ENCODE assay signal across 8 mouse cellular contexts in the genomic region with DNA sequence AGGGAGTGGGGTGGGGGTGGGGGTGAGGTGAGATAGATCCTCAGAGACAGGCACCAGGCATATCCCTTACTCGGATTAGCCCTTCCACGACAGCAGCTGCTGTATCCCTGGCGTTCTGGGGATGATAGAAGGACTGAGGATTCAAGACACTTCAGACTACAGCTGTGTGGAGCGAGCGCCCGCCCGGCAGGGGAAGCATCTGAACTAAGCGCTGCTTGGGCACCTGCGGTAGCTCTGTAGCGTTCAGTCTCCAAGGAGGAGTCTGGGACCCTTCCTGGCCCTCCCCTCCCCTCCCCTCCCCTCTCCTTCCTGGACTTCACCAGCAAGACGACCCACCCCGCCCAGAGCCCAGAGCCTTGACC. TPM values are rescaled to one million over a fixed set of nuclear protein-coding genes. Genes with fewer than 3 reads are reported as not detected.
DNase-seq lines count a peak whose midpoint lies in the region; ATAC-seq and TF ChIP-seq lines count a peak whose summit lies in the region.

No protein-coding gene starts in this region.

- H3K27ac ChIP-seq in left cerebral cortex, adult 2 months: peak overlapping the region; percentile 83
- H3K27ac ChIP-seq in cortical plate, adult 2 months (ENCODE audit: insufficient read depth, low read length): 0 out of 2 replicates have a peak overlapping the region, but pooled peaks have one; percentile 55
- H3K27ac ChIP-seq in hindbrain, embryonic 15.5 days (replicated peaks): no peak overlapping the region
- peak overlapping the region; percentile 32; the same call in 1 of the 2 replicates for H3K27ac ChIP-seq in midbrain, postnatal 0 days (ENCODE audit: low read depth, low read length)

- intact Hi-C loops in left cerebral cortex, adult 2 months (cut with DNase I): no loop called here
- intact Hi-C loops in left cerebral cortex, postnatal 4 days (cut with DNase I): no loop called here

- no peaks in the 10 kb centered on the region for H3K27me3 ChIP-seq in hindbrain, embryonic 15.5 days
- no peaks in the 10 kb centered on the region for H3K27me3 ChIP-seq in midbrain, postnatal 0 days (ENCODE audit: insufficient read depth, low read length)

- no peak for TF ChIP-seq POLR2A in cortical plate, adult 2 months (IDR thresholded peaks at IDR 0.05; ENCODE audit: extremely low read depth, insufficient read depth, low read length)

- WGBS in hindbrain, embryonic 15.5 days: 0% methylated on average over 12 of the region's 12 CpGs
- WGBS in midbrain, postnatal 0 days: under 1% methylated on average over 12 of the region's 12 CpGs

- ATAC-seq in hindbrain, embryonic 15.5 days (ENCODE audit: low FRiP score, low read depth): peak; percentile 37; the same call in 1 of the 2 replicates
- ATAC-seq in midbrain, postnatal 0 days (ENCODE audit: low FRiP score): peak; percentile 50; the same call in 1 of the 2 replicates

- H3K4me3 ChIP-seq in left cerebral cortex, adult 2 months: peak overlapping the region; percentile 52
- peak overlapping the region; percentile 26; the same call in 1 of the 2 replicates for H3K4me3 ChIP-seq in cortical plate, adult 2 months (ENCODE audit: insufficient read depth, low read length)
- H3K4me3 ChIP-seq in hindbrain, embryonic 15.5 days: peak overlapping the region; percentile 44
- H3K4me3 ChIP-seq in midbrain, postnatal 0 days (ENCODE audit: low read depth, low read length): peak overlapping the region; percentile 54

- DNase-seq in left cerebral cortex, adult 2 months (ENCODE audit: extremely low spot score in 1 of 2, low spot score in 2 of 2): no peak
- DNase-seq in left cerebral cortex, postnatal 4 days: no peak
- DNase-seq in midbrain, postnatal 0 days (ENCODE audit: low spot score): no peak
- no peak for DNase-seq in gastrocnemius, postnatal 10 days
- no peak for DNase-seq in left cerebral cortex, adult 11 months (ENCODE audit: low spot score)
- no peak for DNase-seq in layer of hippocampus, adult 9-11 months

- peaks cover 13% of the 10 kb centered on the region for H3K4me1 ChIP-seq in cortical plate, adult 2 months (ENCODE audit: control insufficient read depth, insufficient read depth, low read length)
- H3K4me1 ChIP-seq in hindbrain, embryonic 15.5 days (replicated peaks): peaks cover 29% of the 10 kb centered on the region
- peaks cover 9% of the 10 kb centered on the region; the same call in 1 of the 2 replicates for H3K4me1 ChIP-seq in midbrain, postnatal 0 days (ENCODE audit: insufficient read depth, low read length)

- no peak for TF ChIP-seq CTCF in left cerebral cortex, adult 2 months (IDR thresholded peaks at IDR 0.05)
- no peak for TF ChIP-seq CTCF in cortical plate, adult 2 months (IDR thresholded peaks at IDR 0.05; ENCODE audit: extremely low read depth, insufficient read depth, low read length)
- no peak for TF ChIP-seq CTCF in midbrain, postnatal 0 days (IDR thresholded peaks at IDR 0.05)

- H3K4me2 ChIP-seq in hindbrain, embryonic 15.5 days: peak overlapping the region; percentile 93
- H3K4me2 ChIP-seq in midbrain, postnatal 0 days (ENCODE audit: low read depth, low read length, poor library complexity, severe bottlenecking): peak overlapping the region; percentile 95

- peak overlapping the region; percentile 42 for H3K9ac ChIP-seq in hindbrain, embryonic 15.5 days
- H3K9ac ChIP-seq in midbrain, postnatal 0 days (replicated peaks; ENCODE audit: low read length, poor library complexity, severe bottlenecking): peak overlapping the region; percentile 80

- H3K9me3 ChIP-seq in hindbrain, embryonic 15.5 days: no peaks in the 10 kb centered on the region
- no peaks in the 10 kb centered on the region for H3K9me3 ChIP-seq in midbrain, postnatal 0 days (ENCODE audit: low read length)

- H3K36me3 ChIP-seq in hindbrain, embryonic 15.5 days: no peaks in the 10 kb centered on the region
- H3K36me3 ChIP-seq in midbrain, postnatal 0 days (ENCODE audit: insufficient read depth, low read length): no peaks in the 10 kb centered on the region

RNA-seq across cellular contexts. Expression of gene Rasgef1a, which starts 54.6 kb away (rescaled TPM):
- total RNA-seq in left cerebral cortex, adult 2 months (2021): 100 to 1,000 TPM; 208 to 213 TPM
- 10 to 100 TPM; 31.7 to 35.2 TPM for total RNA-seq in left cerebral cortex, postnatal 4 days (2021)
- polyA plus RNA-seq in cortical plate, adult 2 months (2012; rRNA removed): 160 and 164 TPM in 2 replicates
- polyA plus RNA-seq in hindbrain, embryonic 15.5 days (2015; fragmentation: Nextera tagmentation; extraction: Ambion mirVana): 4.6 and 5.0 TPM in 2 replicates
- total RNA-seq in midbrain, postnatal 0 days (2014; rRNA removed): 23.0 and 25.4 TPM in 2 replicates
- polyA plus RNA-seq in midbrain, postnatal 0 days (2015; fragmentation: Nextera tagmentation; extraction: Ambion mirVana): 10.9 and 11.6 TPM in 2 replicates
- total RNA-seq in gastrocnemius, postnatal 10 days (2021): under 1 TPM; 0.47 to 0.80 TPM

Comparison
In these comparisons a context has a peak if more than half of its experiments do, and no peak if none do; other contexts are left out.
1. RNA of gene Rasgef1a, which starts 54.6 kb away (total RNA-seq): 208 to 213 TPM in left cerebral cortex, adult 2 months, 31.7 to 35.2 TPM in left cerebral cortex, postnatal 4 days and 23.0 to 25.4 TPM in midbrain, postnatal 0 days; 0.47 to 0.80 TPM in gastrocnemius, postnatal 10 days; every median in the first group is over 10 times any median in the second.
2. Peak in every context shown above with its lines, with median percentiles within 50 percentile points of each other: H3K4me3 ChIP-seq.